Mouse (Mus musculus): ENCODE results near the gene Gm20388.

- TF ChIP-seq CTCF (IDR thresholded peaks at IDR 0.05; ENCODE audit: borderline replicate concordance, extremely low read depth, insufficient read depth, insufficient read length) (no peak), POLR2A (IDR thresholded peaks at IDR 0.05; ENCODE audit: borderline replicate concordance, extremely low read depth, insufficient read depth, insufficient read length, poor library complexity, severe bottlenecking) (no peak)
Measured at GRCm38 (mm10) chr8:123671454-123671853, 3760.8 kb downstream of the Gm20388 start.

Data from brain, embryonic 14.5 days (tissue).